Mouse (Mus musculus): ENCODE results near the gene Btbd35f6.
"Not testable (repeated sequence)": the region's sequence is repeated elsewhere in the genome, so short reads cannot be mapped to it uniquely, and the experiment has no call there.

Btbd35f6 gene

DNA sequence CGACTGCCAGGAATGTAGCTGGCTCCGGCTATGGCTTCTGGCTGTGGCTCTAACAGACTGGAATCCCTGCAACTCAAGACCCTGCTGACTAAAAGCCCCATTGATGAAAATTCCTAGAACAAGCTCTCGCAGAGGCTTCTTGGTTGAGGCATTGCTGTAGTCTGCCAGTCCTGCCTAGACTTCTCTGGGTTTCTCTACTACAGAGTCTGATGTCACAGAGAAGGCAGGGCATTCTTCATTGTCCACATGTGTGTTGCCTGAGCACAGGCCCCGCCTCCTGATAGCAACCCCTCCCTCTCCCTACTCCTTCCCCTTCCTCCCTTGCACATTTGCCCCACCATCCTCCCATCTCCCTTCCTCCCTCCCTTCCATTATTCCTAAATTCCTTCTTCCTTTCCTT lies at the start of gene Btbd35f6:
Btbd35f6 (minus strand) TSS at position 101 of the 400 bp plus-strand sequence.
- not testable (repeated sequence) for DNase-seq (ENCODE audit: low read depth)

DNA sequence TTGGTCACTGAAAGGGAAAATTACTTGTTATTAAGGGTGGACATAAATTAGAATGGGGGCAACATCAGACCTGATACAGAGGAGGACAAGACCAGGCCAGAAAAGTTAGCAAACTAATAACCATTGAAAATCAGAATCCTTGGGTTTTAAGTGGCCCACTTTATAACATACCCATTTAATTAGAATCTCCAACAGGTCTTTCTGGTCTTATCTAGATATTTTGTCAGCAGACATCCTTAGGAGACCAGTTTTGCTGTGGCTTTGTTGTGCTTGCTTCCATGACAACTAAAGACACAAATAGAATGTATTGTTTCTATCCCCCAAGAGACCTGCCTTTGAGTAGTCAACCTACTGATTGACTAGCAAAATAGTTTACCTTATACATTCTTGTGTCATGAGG lies 30.4 kb upstream of the Btbd35f6 start, which contains the start of gene Gm21870:
Gm21870 (minus strand) TSS at position 101 of the 400 bp plus-strand sequence.
- not testable (repeated sequence) for DNase-seq (ENCODE audit: low read depth)

DNA sequence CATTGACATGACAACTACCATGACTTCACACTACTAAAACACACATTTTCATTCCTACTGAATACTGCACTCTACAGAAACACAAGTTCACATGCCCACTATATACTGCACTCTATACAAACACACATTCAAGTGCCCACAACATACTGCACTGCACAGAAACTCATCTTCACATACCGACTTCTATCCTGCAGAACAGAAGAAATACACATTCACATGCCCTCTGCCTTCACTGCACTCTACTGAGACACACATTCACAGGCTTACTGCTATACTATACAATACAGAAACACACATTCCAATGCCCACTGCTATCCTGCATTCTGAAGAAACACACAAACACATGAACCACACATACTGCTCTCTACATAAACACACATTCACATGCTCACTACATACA lies 26.1 kb downstream of the Btbd35f6 start:
- not testable (repeated sequence) for DNase-seq (ENCODE audit: low read depth)

DNA sequence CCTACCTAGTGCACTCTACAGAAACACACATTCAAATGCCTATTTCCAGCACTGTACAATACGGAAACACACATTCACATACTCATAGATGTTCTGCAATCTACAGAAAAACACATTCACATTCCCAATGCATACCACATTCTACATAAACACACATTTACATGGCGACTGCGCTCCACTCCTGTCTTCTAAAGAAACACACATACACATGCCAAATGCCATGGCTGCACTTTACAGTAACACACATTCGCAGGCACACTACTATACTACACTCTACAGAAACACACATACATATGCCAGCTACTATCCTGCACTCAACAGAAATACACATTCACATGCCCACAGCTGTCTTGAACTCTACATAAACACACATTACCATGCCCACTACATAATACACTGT lies 28.1 kb downstream of the Btbd35f6 start:
- DNase-seq (ENCODE audit: low read depth), result not testable (repeated sequence)

DNA sequence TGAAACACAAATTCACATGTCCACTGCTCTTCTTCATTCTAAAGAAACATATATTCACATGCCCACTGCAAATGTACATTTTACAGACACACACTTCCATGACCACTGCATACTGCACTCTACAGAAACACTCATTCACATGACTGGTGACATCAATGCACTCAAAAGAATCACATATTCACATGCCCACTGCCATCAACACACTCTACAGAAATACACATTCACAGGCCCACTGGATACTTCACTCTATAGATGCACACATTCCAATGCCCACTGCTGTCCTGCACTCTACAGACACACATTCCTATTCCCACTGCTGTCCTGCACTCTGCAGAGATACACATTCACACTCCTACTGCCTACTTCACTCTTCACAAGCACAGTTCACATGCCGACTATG lies 30.0 kb downstream of the Btbd35f6 start:
- not testable (repeated sequence) for DNase-seq (ENCODE audit: low read depth)

DNA sequence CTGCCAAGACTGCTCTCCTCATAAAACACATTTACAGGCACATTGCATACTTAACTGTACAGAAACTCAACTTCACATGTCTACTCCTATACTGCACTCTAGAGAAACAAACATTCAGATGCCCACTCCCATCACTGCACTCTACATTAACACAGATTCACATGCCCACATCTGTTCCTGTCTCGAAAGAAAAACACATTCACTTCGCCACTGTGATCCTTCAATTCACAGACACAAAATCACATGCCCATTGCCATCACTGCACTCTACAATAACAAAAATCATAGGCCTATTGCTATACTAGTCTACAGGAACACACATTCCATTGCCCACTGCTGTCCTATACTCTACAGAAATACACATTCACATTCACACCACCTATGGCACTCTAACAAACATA lies 30.9 kb downstream of the Btbd35f6 start:
- DNase-seq (ENCODE audit: low read depth), result not testable (repeated sequence)

Data from induced T-regulatory cell, adult 2 months (primary cell).